Mouse (Mus musculus) liver, embryonic 12.5 days (tissue): ENCODE results near the gene Orm1. TPM values are rescaled to one million over a fixed set of nuclear protein-coding genes. Genes with fewer than 3 reads are reported as not detected.
"Not testable (repeated sequence)": the region's sequence is repeated elsewhere in the genome, so short reads cannot be mapped to it uniquely, and the experiment has no call there.

Experiments
- ATAC-seq: fragments of 200-750 bp; cut with Nextera tagmentation; 2 replicates; pipeline ENCODE4 v1.8.0; 2017; ENCODE audit warnings: moderate number of reproducible peaks, mild to moderate bottlenecking, moderate library complexity
- H3K27ac ChIP-seq: fragments of 300-500 bp; sonication (generic); 2 replicates; pipeline ENCODE4 v1.5.1; 2016; ENCODE audit warnings: mild to moderate bottlenecking
- H3K27me3 ChIP-seq: fragments of 300-500 bp; sonication (generic); replicated peaks from 2 replicates; pipeline ENCODE4 v1.6.1; 2016; ENCODE audit warnings: mild to moderate bottlenecking, moderate library complexity
- H3K36me3 ChIP-seq: fragments of 300-500 bp; sonication (generic); 2 replicates; pipeline ENCODE4 v1.6.1; 2016; ENCODE audit warnings: mild to moderate bottlenecking, moderate library complexity
- H3K4me1 ChIP-seq: fragments of 300-500 bp; sonication (generic); 2 replicates; pipeline ENCODE4 v1.6.1; 2016
- H3K4me2 ChIP-seq: fragments of 300-500 bp; sonication (generic); 2 replicates; pipeline ENCODE4 v1.6.1; 2016; ENCODE audit warnings: mild to moderate bottlenecking, moderate library complexity
- H3K4me3 ChIP-seq: fragments of 300-500 bp; sonication (generic); 2 replicates; pipeline ENCODE4 v1.5.1; 2016; ENCODE audit warnings: mild to moderate bottlenecking, moderate library complexity
- H3K9ac ChIP-seq: fragments of 300-500 bp; sonication (generic); 2 replicates; pipeline ENCODE4 v1.6.1; 2016; ENCODE audit warnings: mild to moderate bottlenecking, moderate library complexity
- H3K9me3 ChIP-seq: fragments of 300-500 bp; sonication (generic); replicated peaks from 2 replicates; pipeline ENCODE4 v1.6.1; 2016; ENCODE audit warnings: mild to moderate bottlenecking, moderate library complexity
- WGBS: fragments of 180-500 bp; shearing (Covaris S2); methylation state at CpG from one replicate; pipeline ENCODE4 v1.1.7; 2016; ENCODE audit not compliant: insufficient replicate concordance; 5-methylcytosine and 5-hydroxymethylcytosine counted together
- polyA plus RNA-seq: library from polyadenylated mRNA; unstranded; fragments of >200 nt; fragmentation: Nextera tagmentation; extraction: Ambion mirVana; gene quantifications from 2 replicates; pipeline ENCODE4 v1.2.1, GENCODE M21; 2016

Gene Orm1
- polyA plus RNA-seq, 1 experiment from 2014 or later, result not detected

DNA sequence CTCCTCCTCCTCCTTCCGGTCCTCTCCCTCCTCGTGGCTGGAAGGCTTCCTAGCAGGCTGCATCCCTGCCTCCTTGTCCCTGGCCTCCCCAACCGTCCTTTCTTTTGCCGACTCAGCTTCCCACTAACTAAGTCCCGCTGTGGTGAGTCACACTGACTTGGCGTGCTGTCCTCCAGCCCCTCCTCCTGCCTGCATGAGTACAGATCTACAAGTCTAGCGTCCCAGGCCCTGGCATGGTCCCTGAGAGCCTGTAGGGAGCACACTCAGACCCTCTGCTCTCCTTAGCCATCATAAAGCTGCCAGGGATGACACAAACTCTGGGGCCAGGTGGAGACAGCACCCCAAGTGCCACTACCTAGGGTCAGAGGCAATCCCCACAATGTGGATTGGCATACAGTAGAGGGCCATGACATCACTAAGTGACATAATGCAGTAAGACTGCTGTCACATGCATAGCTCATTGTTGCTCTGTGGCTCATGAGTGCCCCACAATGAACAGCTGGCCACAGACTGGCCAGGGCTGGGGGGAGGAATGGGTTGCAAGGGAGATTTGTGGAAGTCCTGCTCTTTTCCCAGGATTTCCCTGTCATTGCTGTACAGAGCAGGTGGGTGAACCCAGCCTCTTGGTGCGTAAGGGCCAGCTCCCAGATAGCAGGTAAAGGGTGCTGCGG, 28.1 kb upstream of the Orm1 start:
- Histone ChIP-seq H3K36me3 (peaks cover 7% of the 10 kb centered on the region; the same call in 1 of the 2 replicates), H3K27ac (no peak overlapping the region), H3K9me3 (no peaks in the 10 kb centered on the region), H3K4me2 (no peak overlapping the region), H3K27me3 (no peaks in the 10 kb centered on the region; the same call in 1 of the 2 replicates), H3K4me1 (no peaks in the 10 kb centered on the region), H3K4me3 (no peak overlapping the region), H3K9ac (no peak overlapping the region)
- no peak for ATAC-seq
- WGBS, result 45% methylated on average over 9 of the region's 9 CpGs

DNA sequence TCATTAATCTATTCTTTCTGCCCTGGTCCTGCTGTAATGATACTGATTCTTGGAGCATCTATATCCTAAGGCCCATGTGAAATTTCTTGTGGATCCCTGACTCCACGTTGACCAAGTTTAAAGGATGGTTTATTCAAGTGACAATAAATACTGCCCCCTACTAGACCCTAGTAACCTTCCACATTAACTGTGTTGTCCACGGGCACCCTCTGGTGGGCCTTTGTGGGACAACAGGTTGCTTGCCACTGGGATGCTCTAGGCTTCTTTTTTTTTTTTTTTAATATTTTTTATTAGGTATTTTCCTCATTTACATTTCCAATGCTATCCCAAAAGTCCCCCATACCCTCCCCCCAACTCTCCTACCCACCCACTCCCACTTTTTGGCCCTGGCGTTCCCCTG, 24.8 kb upstream of the Orm1 start:
- not testable (repeated sequence) for ATAC-seq

GRCm38 (mm10) chr4:63323275-63323815, 21.0 kb upstream of the Orm1 start:
- no peak overlapping the region for H3K27ac ChIP-seq
- no peaks in the 10 kb centered on the region for H3K4me1 ChIP-seq
- no peaks in the 10 kb centered on the region for H3K9me3 ChIP-seq
- ATAC-seq, result no peak
- no peak overlapping the region for H3K9ac ChIP-seq
- peaks cover 35% of the 10 kb centered on the region for H3K36me3 ChIP-seq
- WGBS, result 62% methylated on average over 8 of the region's 8 CpGs
- H3K27me3 ChIP-seq, result no peaks in the 10 kb centered on the region; the same call in 1 of the 2 replicates
- no peak overlapping the region for H3K4me2 ChIP-seq
- H3K4me3 ChIP-seq, result no peak overlapping the region

More for the DNA sequence above, 24.8 kb upstream of the Orm1 start:
- not testable (repeated sequence) for H3K27me3 ChIP-seq, H3K4me3 ChIP-seq, H3K9ac ChIP-seq, H3K4me2 ChIP-seq, H3K9me3 ChIP-seq, H3K4me1 ChIP-seq, H3K27ac ChIP-seq
- 25% methylated on average over 3 of the region's 3 CpGs for WGBS
- peaks cover 35% of the 10 kb centered on the region for H3K36me3 ChIP-seq

DNA sequence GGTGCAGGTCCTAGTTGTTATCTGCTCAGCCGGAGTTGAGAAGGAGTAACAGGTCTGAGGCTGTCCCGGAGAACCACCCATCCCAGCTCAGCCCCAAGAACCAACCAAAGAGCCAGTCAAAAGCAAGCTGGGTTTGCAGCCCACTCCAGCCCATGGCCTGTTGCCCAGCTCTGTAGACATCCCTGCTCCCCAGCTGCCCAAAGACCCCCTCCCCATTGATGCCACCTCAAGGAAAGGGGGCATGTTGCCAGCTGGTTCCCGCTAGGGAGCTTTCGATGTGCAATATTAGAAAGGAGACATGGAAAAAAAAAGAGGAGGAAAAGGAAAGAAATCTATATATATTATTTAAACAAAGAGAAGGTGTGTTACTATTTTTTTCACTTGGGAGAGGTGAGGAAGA, 11.0 kb upstream of the Orm1 start:
- no peaks in the 10 kb centered on the region for H3K9me3 ChIP-seq
- 86% methylated on average over 4 of the region's 4 CpGs for WGBS
- H3K4me1 ChIP-seq, result no peaks in the 10 kb centered on the region
- H3K36me3 ChIP-seq, result peaks cover 14% of the 10 kb centered on the region
- no peak overlapping the region for H3K4me2 ChIP-seq
- no peak overlapping the region for H3K27ac ChIP-seq
- ATAC-seq, result no peak
- H3K9ac ChIP-seq, result no peak overlapping the region
- no peak overlapping the region for H3K4me3 ChIP-seq
- H3K27me3 ChIP-seq, result no peaks in the 10 kb centered on the region

DNA sequence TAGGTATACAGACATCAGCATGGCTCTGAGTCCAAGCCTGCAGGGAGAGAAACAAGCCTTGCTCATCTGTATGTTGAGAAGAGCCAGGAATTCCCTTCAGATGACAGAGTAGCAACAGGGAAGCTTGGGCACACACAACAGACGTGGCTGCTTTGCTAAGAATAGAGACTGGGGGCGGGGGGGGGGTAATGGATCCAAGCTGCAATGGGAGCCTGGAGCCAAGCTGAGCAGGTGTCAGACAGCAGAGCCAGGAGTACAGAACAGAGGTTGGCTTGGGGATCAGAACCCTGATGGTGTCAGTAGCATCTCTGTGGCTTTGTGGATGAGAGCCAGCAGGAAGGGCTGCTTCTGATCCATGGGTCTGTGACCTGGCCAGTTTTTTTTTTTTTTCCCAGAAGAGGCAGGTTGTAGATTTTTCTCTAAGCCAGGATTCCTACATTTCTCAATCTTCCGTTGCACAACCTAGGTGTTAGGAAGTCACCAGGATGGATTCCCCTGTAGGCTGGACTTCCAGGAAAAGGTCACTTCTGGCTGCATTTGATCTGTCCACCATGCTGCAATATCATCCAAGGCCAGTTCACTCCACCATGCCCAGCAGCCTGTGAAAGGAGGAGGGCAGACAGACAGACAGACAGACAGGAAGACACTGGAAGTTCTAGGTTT, 5.8 kb upstream of the Orm1 start:
- no peak overlapping the region for H3K4me2 ChIP-seq
- ATAC-seq, result no peak
- no peak overlapping the region for H3K27ac ChIP-seq
- no peaks in the 10 kb centered on the region for H3K9me3 ChIP-seq
- H3K4me3 ChIP-seq, result no peak overlapping the region
- H3K4me1 ChIP-seq, result no peaks in the 10 kb centered on the region
- 58% methylated on average over 3 of the region's 3 CpGs for WGBS
- H3K9ac ChIP-seq, result no peak overlapping the region
- H3K27me3 ChIP-seq, result no peaks in the 10 kb centered on the region
- no peaks in the 10 kb centered on the region for H3K36me3 ChIP-seq

- Histone ChIP-seq H3K4me3 (no peak overlapping the region), H3K27me3 (no peaks in the 10 kb centered on the region), H3K9me3 (no peaks in the 10 kb centered on the region), H3K27ac (no peak overlapping the region), H3K4me2 (no peak overlapping the region), H3K4me1 (no peaks in the 10 kb centered on the region), H3K9ac (no peak overlapping the region), H3K36me3 (no peaks in the 10 kb centered on the region)
- no peak for ATAC-seq
- 53% methylated on average over 4 of the region's 4 CpGs for WGBS
Measured at GRCm38 (mm10) chr4:63342491-63342890, 1.9 kb upstream of the Orm1 start.

DNA sequence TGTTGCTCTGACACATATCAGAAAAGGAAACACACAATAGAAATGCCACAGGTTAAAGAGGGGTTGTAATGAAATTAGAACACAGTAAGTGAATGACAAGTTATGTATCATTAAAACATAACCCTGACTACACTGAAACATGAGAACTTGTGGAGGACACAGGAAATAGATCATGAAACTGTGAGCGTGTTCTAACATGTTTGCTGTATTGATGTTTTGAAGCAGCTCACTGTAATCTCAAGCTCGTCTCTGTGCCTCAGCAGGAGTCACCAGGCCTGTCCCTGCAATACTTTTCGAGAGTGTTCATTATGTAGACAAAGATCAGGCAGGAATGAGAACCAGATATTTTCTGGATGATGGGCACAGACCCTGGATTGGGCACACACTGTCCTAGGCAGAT, 752 bp upstream of the Orm1 start:
- WGBS, result 51% methylated on average over 3 of the region's 3 CpGs
- Histone ChIP-seq H3K4me3 (no peak overlapping the region), H3K9ac (no peak overlapping the region), H3K36me3 (no peaks in the 10 kb centered on the region), H3K4me2 (no peak overlapping the region), H3K9me3 (no peaks in the 10 kb centered on the region), H3K4me1 (no peaks in the 10 kb centered on the region), H3K27me3 (0 out of 2 replicates have a peak, but pooled peaks cover 4% of the 10 kb centered on the region), H3K27ac (no peak overlapping the region)
- ATAC-seq, result no peak

DNA sequence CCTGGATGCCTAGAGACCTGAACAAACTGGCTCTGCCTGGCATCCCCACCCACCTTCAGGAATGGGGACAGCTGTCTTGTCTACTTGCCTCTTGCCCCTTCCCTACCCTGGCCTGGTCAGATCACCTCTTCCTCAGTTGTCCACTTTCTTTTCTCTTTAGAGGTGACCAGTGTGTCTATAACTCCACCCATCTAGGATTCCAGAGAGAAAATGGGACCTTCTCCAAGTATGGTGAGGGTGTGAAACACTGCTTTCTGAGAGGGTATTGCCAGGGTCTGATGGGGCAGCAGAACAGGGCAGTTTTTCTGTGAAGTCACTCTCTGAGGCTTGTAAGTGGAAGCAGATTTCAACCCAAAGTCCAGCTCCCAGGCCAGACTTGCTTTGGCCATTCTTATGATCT, 901 bp downstream of the Orm1 start:
- Histone ChIP-seq H3K27ac (no peak overlapping the region), H3K4me2 (no peak overlapping the region), H3K9me3 (no peaks in the 10 kb centered on the region), H3K36me3 (no peaks in the 10 kb centered on the region), H3K9ac (no peak overlapping the region), H3K4me1 (no peaks in the 10 kb centered on the region), H3K27me3 (0 out of 2 replicates have a peak, but pooled peaks cover 5% of the 10 kb centered on the region), H3K4me3 (no peak overlapping the region)
- no peak for ATAC-seq

DNA sequence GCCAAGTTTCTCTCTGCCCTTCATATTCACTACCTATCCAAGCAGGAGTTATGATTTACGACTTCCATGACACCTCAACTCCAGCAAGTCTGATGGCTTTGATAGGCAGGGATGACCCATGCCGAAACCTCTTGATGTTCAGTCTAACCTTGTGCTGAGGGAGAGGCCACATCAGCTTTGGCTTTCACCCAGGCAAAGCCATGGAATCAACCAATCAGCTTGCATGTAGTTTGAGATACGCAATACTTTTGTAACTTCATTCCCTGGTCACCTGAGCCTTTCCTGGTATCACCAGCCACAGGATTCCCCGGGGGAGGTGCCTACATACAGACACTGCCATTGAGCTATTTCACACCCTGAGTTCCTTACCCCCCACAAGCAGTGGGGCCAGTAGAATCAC, 2.3 kb downstream of the Orm1 start:
- no peak for ATAC-seq
- Histone ChIP-seq H3K4me3 (no peak overlapping the region), H3K9ac (no peak overlapping the region), H3K27ac (no peak overlapping the region), H3K4me2 (no peak overlapping the region), H3K27me3 (0 out of 2 replicates have a peak, but pooled peaks cover 5% of the 10 kb centered on the region), H3K36me3 (no peaks in the 10 kb centered on the region), H3K4me1 (no peaks in the 10 kb centered on the region), H3K9me3 (no peaks in the 10 kb centered on the region)
- 70% methylated on average over 4 of the region's 4 CpGs for WGBS

DNA sequence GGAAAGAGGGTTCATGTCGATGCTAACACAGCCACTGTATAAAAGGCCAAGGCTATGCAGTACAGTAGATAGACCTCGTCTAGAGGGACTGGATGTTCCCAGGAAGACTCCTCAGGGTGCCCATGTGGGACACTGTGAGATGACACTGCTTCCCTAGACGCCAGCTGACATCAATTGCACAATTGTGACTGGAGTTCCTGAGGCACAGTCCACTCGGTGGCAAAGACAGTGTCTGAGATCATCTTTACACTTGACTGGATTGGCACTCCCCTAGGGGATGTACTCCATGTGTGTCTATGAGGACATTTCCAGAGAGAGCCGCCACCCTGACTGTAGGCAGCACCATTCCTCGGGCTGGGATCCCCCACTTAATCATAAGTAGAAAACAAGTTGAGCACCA, 4.2 kb downstream of the Orm1 start:
- no peak overlapping the region for H3K9ac ChIP-seq
- H3K9me3 ChIP-seq, result no peaks in the 10 kb centered on the region
- H3K4me3 ChIP-seq, result no peak overlapping the region
- H3K36me3 ChIP-seq, result no peaks in the 10 kb centered on the region
- ATAC-seq, result no peak
- WGBS, result 53% methylated on average over 6 of the region's 6 CpGs
- H3K4me1 ChIP-seq, result no peaks in the 10 kb centered on the region
- 0 out of 2 replicates have a peak, but pooled peaks cover 5% of the 10 kb centered on the region for H3K27me3 ChIP-seq
- no peak overlapping the region for H3K4me2 ChIP-seq
- no peak overlapping the region for H3K27ac ChIP-seq

- H3K9ac ChIP-seq, result no peak within 1 kb of the TSS
- H3K9me3 ChIP-seq, result no peaks in the 10 kb centered on the region
- H3K27ac ChIP-seq, result no peak within 1 kb of the TSS
- no peaks in the 10 kb centered on the region for H3K4me1 ChIP-seq
- H3K4me2 ChIP-seq, result no peak within 1 kb of the TSS
- no peak within 1 kb of the TSS for H3K4me3 ChIP-seq
- H3K36me3 ChIP-seq, result no peaks in the 10 kb centered on the region
- no peak for ATAC-seq
- WGBS, result 44% methylated on average over 4 of the region's 4 CpGs
- no peaks in the 10 kb centered on the region; the same call in 1 of the 2 replicates for H3K27me3 ChIP-seq
Measured at GRCm38 (mm10) chr4:63355877-63356665, 11.7 kb downstream of the Orm1 start, which contains the start of gene Orm3. TSS of gene Orm3 (plus strand) at chr4:63356162.
